Mouse (Mus musculus): Measurements from ENCODE around the gene Pmp22. TPM values are rescaled to one million over a fixed set of nuclear protein-coding genes. Genes with fewer than 3 reads are reported as not detected.

The Pmp22 gene
- 100 to 1,000 TPM; 266 to 376 TPM for total RNA-seq (2021)
- long read RNA-seq, experiment 1, transcript Pmp22-201 (5 exons, 1,800 nt), result major isoform, 203 of 631 reads
- long read RNA-seq, experiment 1, transcript Pmp22-204 (5 exons, 1,822 nt), result minor isoform, 93 of 631 reads
- long read RNA-seq, experiment 1, transcript Pmp22-202 (4 exons, 733 nt), result minor isoform, 22 of 631 reads
- long read RNA-seq, experiment 1, partial matches to known transcripts, result 60 of 631 reads
- long read RNA-seq, experiment 1, other reads (novel, unspliced or antisense), result 249 of 631 reads
- long read RNA-seq, experiment 2, transcript Pmp22-204 (5 exons, 1,822 nt), result minor isoform, 132 of 895 reads
- long read RNA-seq, experiment 2, transcript Pmp22-203 (5 exons, 723 nt), result minor isoform, 7 of 895 reads
- long read RNA-seq, experiment 2, transcript Pmp22-201 (5 exons, 1,800 nt), result major isoform, 259 of 895 reads
- long read RNA-seq, experiment 2, transcript Pmp22-202 (4 exons, 733 nt), result minor isoform, 18 of 895 reads
- long read RNA-seq, experiment 2, partial matches to known transcripts, result 88 of 895 reads
- long read RNA-seq, experiment 2, other reads (novel, unspliced or antisense), result 391 of 895 reads

DNA sequence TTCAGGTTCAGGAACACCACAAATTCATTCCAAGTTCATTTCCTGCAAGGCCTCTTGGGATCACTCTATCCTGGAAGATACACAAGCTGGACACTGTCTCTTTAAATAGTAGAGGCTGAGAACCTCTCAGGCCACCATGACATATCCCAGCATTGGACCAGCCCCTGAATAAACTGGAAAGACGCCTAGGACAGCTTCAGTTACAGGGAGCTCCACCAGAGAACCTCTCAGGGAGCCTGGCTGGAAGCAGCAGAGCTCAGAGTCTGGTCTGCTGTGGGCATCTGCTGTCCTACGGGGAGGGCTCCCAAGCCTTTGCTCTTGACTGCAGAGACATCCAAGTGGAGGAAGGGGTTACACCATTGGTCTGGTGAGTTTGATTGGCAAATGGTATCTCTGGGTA, at the start of gene Pmp22:
Gene Pmp22, plus strand, starts transcription at position 199 of the 400 bp plus-strand sequence.
- peak; percentile 52 for DNase-seq

- no peak for DNase-seq
These were observed 44.2 kb upstream of the Pmp22 start for GRCm38 (mm10) chr11:63084536-63084935.

DNA sequence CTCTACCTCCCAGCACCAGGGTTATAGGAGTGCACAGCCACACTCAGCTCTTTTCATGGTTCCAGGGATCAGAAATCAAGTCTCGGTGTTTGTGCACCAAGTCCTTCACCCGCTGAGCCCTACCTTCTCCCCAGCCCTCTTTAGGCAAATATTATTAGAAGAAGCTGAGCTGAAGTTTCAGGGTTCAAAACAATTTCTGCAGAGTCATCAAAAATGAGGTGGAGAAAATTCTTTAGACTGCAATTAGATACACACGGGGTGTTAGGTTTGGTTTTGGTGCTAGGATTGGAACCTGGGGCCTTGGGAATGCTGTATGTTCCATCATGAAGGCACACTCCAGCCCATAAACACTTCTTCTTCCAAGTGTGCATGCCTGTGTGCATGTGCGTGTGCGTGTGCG, 40.1 kb upstream of the Pmp22 start:
- DNase-seq, result no peak

DNA sequence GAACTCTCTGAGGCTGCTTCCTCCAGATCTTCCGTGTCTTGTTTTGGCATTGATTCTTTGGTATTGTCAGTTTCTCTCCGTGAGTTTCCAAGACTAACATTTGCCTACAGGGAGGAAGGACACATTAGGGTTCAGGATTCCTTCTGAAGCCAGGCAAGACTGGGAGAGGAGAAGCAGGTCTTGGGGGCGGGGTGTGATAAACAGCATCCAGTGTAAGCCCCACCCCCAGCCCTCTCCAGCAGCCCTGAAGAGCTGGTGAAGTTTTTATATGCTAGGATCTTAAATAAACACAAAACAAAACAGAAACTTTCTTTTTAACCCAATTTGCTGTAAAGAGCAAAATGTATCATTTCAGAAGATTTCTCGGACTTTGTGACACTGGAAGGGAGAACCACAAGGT, 38.6 kb upstream of the Pmp22 start:
- no peak for DNase-seq

DNA sequence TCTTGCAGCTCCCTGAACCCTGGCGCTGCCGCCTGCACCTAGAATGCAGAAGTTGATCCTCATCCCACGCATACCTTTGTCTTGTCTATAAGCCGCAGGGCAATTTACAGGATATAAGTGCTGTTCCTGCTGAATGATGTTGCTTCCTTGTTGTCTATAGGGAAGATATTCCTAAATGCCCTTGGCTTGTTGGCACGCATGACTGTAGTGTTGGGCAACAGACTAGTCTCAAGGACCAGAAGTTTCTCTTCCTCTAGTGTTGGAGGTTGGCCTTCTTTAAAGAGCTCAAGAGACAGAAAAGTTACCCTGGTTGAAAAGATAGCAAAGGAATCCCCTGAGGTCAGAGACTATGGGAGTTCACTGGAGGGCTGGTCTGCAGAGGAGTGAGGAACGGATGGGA, 37.8 kb upstream of the Pmp22 start:
- DNase-seq, result no peak

GRCm38 (mm10) chr11:63092271-63092670, 36.5 kb upstream of the Pmp22 start:
- DNase-seq, result no peak

- DNase-seq, result no peak
These were observed 35.2 kb upstream of the Pmp22 start for GRCm38 (mm10) chr11:63093601-63094000.

- no peak for DNase-seq
These were observed 34.3 kb upstream of the Pmp22 start for GRCm38 (mm10) chr11:63094496-63094895.

GRCm38 (mm10) chr11:63098016-63098415, 30.8 kb upstream of the Pmp22 start:
- no peak for DNase-seq

DNA sequence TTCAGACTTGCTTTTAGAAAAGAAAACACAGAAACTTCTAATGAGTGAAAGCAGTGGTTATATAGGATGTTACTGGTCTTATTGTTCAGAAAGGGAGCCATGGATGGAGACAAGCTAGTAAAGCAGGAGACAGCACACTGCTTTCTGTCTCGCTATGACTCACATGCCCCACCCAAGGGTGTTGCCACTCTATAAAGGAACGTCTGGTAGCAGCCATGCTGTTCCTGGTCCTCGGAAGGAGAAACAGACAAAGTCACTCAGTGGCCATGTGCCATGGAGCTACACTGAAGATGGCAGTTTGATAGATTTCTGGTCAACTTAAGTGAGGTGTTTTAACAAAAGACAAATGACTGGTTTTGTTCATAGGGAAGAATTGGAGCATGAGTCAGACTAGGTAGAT, 29.4 kb upstream of the Pmp22 start:
- DNase-seq, result no peak

DNA sequence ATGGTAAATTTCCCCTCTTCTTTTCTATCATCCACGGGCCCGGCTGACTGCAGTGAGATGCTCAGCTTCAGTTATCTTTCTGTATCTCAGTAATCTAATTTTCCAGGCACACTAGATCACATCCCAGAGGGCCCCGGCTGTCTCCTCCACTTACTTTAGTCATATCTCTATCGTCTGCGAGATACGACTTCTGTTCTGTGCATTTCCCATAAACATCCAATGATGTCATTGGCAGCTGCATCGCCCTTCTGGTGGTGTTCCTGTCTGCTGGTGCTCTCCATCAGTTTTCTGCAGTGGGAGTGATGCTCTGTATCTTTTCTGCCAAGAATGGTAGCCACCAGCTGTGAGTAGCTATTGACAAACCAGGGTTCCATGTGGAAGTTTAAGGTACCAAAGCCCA, 25.5 kb upstream of the Pmp22 start:
- no peak for DNase-seq

GRCm38 (mm10) chr11:63104026-63104425, 24.8 kb upstream of the Pmp22 start:
- no peak for DNase-seq

- DNase-seq, result no peak
These were observed 19.5 kb upstream of the Pmp22 start for GRCm38 (mm10) chr11:63109230-63109775.

- DNase-seq, result no peak
These were observed 18.5 kb upstream of the Pmp22 start for GRCm38 (mm10) chr11:63110329-63110728.

GRCm38 (mm10) chr11:63114807-63115641, 13.8 kb upstream of the Pmp22 start:
- DNase-seq, result peak; percentile 53

GRCm38 (mm10) chr11:63116652-63117051, 12.1 kb upstream of the Pmp22 start:
- DNase-seq, result no peak

- DNase-seq, result no peak
These were observed 11.5 kb upstream of the Pmp22 start for GRCm38 (mm10) chr11:63117266-63117665.

- DNase-seq, result no peak
These were observed 9.0 kb upstream of the Pmp22 start for GRCm38 (mm10) chr11:63119791-63120190.

DNA sequence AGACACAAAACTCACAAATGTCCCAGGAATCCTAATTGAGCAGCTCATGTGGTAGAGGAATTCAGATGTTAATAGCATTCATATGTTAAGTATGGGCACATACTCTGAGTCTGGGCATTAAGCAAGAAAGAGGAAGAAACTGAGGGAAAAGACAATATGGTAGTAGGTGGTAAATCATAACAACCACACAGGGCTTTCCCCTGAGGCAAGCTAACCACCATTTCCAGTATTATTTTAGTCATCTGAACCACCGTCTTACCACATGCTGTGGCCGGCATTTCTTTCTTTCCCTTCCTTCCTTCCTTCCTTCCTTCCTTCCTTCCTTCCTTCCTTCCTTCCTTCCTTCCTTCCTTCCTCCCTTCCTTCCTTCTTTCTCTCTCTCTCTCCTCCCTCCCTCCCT, 6.5 kb upstream of the Pmp22 start:
- DNase-seq, result no peak

- no peak for DNase-seq
These were observed 5.9 kb upstream of the Pmp22 start for GRCm38 (mm10) chr11:63122776-63123350.

DNA sequence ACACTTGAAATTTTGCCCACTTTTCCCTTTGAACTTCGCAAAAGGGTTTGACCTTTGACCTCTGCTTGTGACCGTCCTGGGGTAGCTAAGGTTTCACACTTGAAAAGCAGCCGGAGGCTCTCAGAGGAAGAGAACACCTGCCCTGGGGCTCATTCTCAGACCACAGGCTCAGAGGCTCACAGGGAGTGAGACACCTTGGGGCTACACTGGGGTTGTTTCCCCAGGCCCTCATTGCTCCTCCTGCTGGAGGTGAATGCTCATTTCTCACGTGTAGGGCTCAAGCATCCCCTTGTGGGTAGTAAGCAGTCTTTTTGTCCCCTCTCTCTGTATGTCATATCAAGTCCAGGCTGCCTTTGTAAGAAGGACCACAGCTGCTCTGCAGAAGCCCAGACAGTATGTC, 4.5 kb upstream of the Pmp22 start:
- no peak for DNase-seq

GRCm38 (mm10) chr11:63125832-63126456, 2.8 kb upstream of the Pmp22 start:
- DNase-seq, result peak; percentile 67
